Mouse (Mus musculus) stomach, embryonic 14.5 days (tissue): ENCODE results near the gene Rfx4. TPM values are rescaled to one million over a fixed set of nuclear protein-coding genes. Genes with fewer than 3 reads are reported as not detected.

ENCODE experiments used
- ATAC-seq: fragments of 200-750 bp; cut with Nextera tagmentation; 2 replicates; pipeline ENCODE4 v1.8.0; 2017; ENCODE audit warnings: low read depth, moderate TSS enrichment; ENCODE audit not compliant: insufficient number of reproducible peaks, insufficient read depth, low FRiP score
- H3K27ac ChIP-seq: fragments of 300-500 bp; sonication (generic); 2 replicates; pipeline ENCODE4 v1.5.1; 2014; ENCODE audit warnings: mild to moderate bottlenecking, low read length, moderate library complexity, mixed read lengths
- H3K27me3 ChIP-seq: fragments of 300-500 bp; sonication (generic); 2 replicates; pipeline ENCODE4 v1.6.1; 2014; ENCODE audit warnings: low read length, control low read depth, mixed read lengths; ENCODE audit not compliant: control insufficient read depth, insufficient read depth
- H3K36me3 ChIP-seq: fragments of 300-500 bp; sonication (generic); 2 replicates; pipeline ENCODE4 v1.6.1; 2014; ENCODE audit warnings: mild to moderate bottlenecking, control low read depth, low read length, moderate library complexity, mixed read lengths; ENCODE audit not compliant: control insufficient read depth, insufficient read depth
- H3K4me1 ChIP-seq: fragments of 300-500 bp; sonication (generic); 2 replicates; pipeline ENCODE4 v1.6.1; 2014; ENCODE audit warnings: low read length, control low read depth, mixed read lengths; ENCODE audit not compliant: control insufficient read depth, insufficient read depth
- H3K4me2 ChIP-seq: fragments of 300-500 bp; sonication (generic); replicated peaks from 2 replicates; pipeline ENCODE4 v1.6.1; 2014; ENCODE audit warnings: low read depth, low read length, control low read depth
- H3K4me3 ChIP-seq: fragments of 300-500 bp; sonication (generic); 2 replicates; pipeline ENCODE4 v1.5.1; 2014; ENCODE audit warnings: low read depth, low read length, control low read depth
- H3K9ac ChIP-seq: fragments of 300-500 bp; sonication (generic); replicated peaks from 2 replicates; pipeline ENCODE4 v1.6.1; 2014; ENCODE audit warnings: low read depth, mild to moderate bottlenecking, control low read depth, low read length, moderate library complexity, mixed read lengths
- H3K9me3 ChIP-seq: fragments of 300-500 bp; sonication (generic); 2 replicates; pipeline ENCODE4 v1.6.1; 2016; ENCODE audit warnings: low read depth, low read length, control low read depth; ENCODE audit not compliant: control insufficient read depth
- WGBS: fragments of 180-500 bp; shearing (Covaris S2); extraction: QIAGEN DNeasy Blood & Tissue Kit; methylation state at CpG from one replicate; pipeline ENCODE4 v1.1.7; 2014; 5-methylcytosine and 5-hydroxymethylcytosine counted together
- polyA plus RNA-seq: library from polyadenylated mRNA; unstranded; fragments of >200 nt; fragmentation: Nextera tagmentation; extraction: Ambion mirVana; gene quantifications from 2 replicates; pipeline ENCODE4 v1.2.1, GENCODE M21; 2014

Rfx4 gene
- polyA plus RNA-seq, 1 experiment from 2014 or later: not detected

DNA sequence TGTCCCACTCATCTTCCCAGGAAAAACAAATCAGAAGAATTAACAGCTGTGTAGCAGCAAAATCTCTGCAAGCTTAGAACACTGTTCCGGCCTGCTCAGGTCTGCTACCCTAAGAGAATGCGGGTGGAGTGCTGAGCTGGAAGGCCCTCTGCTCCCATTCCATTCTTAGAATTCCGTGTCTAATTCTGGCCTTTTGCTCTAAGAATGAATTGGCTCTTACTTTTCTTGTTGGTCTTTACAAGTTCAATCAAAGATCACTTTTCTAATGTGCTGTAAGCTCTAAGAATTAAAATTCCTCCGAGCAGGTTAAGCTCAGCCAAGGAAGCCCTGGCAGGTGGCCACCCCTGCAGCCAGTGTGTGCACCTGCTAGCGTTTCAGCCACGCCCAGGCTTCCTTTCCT lies 43.3 kb upstream of the Rfx4 start:
- H3K27ac ChIP-seq: no peak overlapping the region
- ATAC-seq: no peak
- H3K9ac ChIP-seq: no peak overlapping the region
- peaks cover 18% of the 10 kb centered on the region for H3K36me3 ChIP-seq
- 63% methylated on average over 6 of the region's 6 CpGs for WGBS
- H3K9me3 ChIP-seq: no peaks in the 10 kb centered on the region
- no peaks in the 10 kb centered on the region for H3K27me3 ChIP-seq
- H3K4me3 ChIP-seq: no peak overlapping the region
- H3K4me1 ChIP-seq: no peaks in the 10 kb centered on the region
- H3K4me2 ChIP-seq: no peak overlapping the region

DNA sequence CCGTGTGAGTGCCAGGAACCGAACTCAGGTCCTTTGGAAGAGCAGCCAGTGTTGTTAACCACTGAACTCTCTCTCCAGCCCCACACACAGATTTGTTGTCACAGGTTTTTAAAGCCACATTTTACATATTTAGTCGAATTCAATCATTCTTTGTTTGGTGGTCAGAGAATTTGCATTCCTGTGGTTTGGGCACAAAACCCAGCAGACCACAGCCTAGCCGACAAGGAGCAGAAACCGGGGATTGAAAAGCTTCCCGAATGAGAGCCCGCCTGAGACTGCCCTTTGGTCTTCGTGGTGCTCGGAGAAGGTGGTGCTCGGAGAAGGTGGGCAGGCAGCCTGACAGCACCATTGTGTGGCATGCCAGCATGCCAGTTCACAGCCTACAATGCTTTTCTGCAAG lies 42.8 kb upstream of the Rfx4 start:
- Histone ChIP-seq H3K4me3 (no peak overlapping the region), H3K9ac (no peak overlapping the region), H3K36me3 (peaks cover 18% of the 10 kb centered on the region), H3K4me1 (no peaks in the 10 kb centered on the region), H3K9me3 (no peaks in the 10 kb centered on the region), H3K27ac (no peak overlapping the region), H3K4me2 (no peak overlapping the region), H3K27me3 (no peaks in the 10 kb centered on the region)
- no peak for ATAC-seq
- whole genome bisulfite sequencing: 69% methylated on average over 10 of the region's 10 CpGs

DNA sequence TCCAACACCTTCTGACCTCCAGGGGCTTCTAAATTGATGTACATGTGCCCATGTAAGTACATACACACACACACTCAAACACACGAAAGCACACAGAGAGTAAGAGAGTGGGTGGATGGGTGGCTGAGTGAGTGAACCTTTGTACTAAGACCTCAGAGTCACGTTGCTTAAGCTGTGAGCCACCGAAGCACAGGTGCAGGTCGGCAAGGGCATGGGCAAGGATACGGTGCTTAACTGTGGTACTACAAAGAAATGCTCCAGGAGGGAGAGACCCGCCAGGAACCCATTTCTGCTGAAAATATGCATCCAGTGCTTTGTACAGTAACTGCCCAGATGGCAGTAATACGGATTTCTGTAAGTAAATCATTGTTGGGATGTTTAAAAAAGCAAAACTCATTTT lies 40.2 kb upstream of the Rfx4 start:
- no peaks in the 10 kb centered on the region for H3K9me3 ChIP-seq
- H3K36me3 ChIP-seq: peaks cover 18% of the 10 kb centered on the region
- no peak overlapping the region for H3K9ac ChIP-seq
- H3K4me1 ChIP-seq: no peaks in the 10 kb centered on the region
- no peak overlapping the region for H3K4me2 ChIP-seq
- ATAC-seq: no peak
- WGBS: 94% methylated on average over 7 of the region's 7 CpGs
- H3K27ac ChIP-seq: no peak overlapping the region
- H3K4me3 ChIP-seq: no peak overlapping the region
- H3K27me3 ChIP-seq: no peaks in the 10 kb centered on the region

DNA sequence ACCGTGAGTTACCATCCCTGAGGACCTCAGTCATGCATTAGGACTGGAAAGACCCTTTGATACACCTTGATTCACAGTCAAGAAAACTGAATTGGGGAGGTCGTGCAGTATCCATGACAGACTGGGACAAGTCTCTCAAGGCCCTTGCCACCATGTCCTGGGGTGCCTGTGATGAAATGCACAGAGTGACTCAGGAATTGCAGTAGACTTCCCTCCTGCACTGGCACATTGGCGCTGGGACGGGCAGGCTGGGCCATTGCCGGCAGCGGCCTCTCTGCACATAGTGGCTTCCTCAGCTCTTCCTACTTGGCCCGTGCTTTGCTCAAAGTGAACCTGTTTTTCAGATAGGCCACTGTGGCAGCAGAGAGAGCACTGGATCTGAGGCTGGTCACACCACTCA lies 39.3 kb upstream of the Rfx4 start:
- Histone ChIP-seq H3K4me2 (no peak overlapping the region), H3K36me3 (peaks cover 18% of the 10 kb centered on the region), H3K4me3 (no peak overlapping the region), H3K27ac (no peak overlapping the region), H3K9ac (no peak overlapping the region), H3K4me1 (no peaks in the 10 kb centered on the region), H3K9me3 (no peaks in the 10 kb centered on the region), H3K27me3 (no peaks in the 10 kb centered on the region)
- 94% methylated on average over 7 of the region's 7 CpGs for WGBS
- no peak for ATAC-seq

DNA sequence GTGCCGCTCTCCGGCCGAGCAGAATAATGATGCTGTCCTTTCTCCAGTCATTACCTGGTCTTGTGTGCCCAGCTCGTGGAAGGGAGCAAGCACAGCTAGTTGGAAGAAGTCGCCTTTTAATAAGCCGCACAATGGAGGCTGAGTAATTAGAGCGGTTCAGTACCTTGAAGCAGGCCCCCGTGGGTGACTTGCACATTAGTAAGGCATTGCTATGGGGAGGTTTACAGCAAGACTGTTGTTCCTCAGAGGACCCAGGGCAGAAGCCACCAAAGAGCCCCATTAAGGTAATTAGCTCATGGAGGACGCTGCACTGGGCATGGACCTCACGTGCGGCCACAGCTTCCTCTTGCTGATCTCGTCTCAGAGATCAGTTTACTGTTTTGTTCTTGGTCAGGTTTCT lies 33.2 kb upstream of the Rfx4 start:
- H3K4me3 ChIP-seq: no peak overlapping the region
- H3K9me3 ChIP-seq: no peaks in the 10 kb centered on the region
- no peaks in the 10 kb centered on the region for H3K4me1 ChIP-seq
- no peak overlapping the region for H3K4me2 ChIP-seq
- peaks cover 5% of the 10 kb centered on the region for H3K36me3 ChIP-seq
- H3K9ac ChIP-seq: no peak overlapping the region
- 89% methylated on average over 12 of the region's 12 CpGs for WGBS
- no peak for ATAC-seq
- no peak overlapping the region for H3K27ac ChIP-seq
- H3K27me3 ChIP-seq: no peaks in the 10 kb centered on the region

DNA sequence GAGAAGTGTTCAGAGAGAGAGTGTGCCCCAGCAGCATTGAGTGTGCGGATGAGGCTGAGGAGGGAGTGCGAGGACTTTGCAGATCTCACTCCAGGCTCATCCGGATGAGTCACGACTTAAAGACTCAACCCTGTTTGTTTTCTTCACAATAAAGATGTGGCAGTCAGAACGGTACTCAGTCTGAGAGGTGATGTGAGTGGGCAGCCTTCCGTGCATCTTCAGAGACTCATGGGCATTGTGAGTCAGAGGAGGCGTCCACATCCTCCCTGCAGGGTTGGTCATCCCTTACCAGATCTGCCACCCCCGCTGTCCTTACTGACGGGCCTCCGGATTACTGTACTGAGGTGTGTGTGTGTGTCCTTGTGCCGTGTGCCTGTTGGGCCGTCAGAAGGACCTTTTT lies 28.9 kb upstream of the Rfx4 start:
- no peak overlapping the region for H3K27ac ChIP-seq
- H3K4me1 ChIP-seq: no peaks in the 10 kb centered on the region
- no peak overlapping the region for H3K4me2 ChIP-seq
- H3K4me3 ChIP-seq: no peak overlapping the region
- ATAC-seq: no peak
- H3K9ac ChIP-seq: no peak overlapping the region
- WGBS: 89% methylated on average over 12 of the region's 12 CpGs
- no peaks in the 10 kb centered on the region for H3K9me3 ChIP-seq
- H3K27me3 ChIP-seq: no peaks in the 10 kb centered on the region
- peaks cover 5% of the 10 kb centered on the region for H3K36me3 ChIP-seq

DNA sequence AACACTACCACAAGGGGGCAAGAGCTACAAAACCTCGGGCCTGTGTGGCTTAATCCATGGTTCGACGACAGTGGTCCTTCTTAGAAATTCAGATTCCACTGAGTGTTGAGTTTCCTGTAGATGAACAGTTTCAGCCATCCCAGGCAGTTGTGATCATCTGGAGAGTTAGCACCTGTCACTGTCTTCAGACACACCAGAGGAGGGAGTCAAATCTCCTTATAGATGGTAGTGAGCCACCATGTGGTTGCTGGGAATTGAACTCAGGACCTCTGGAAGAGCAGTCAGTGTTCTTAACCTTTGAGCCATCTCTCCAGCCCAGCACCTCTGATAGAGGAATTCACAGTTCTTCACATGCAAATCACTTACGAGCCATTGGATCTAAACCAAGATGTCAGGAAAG lies 28.1 kb upstream of the Rfx4 start:
- peaks cover 5% of the 10 kb centered on the region for H3K36me3 ChIP-seq
- WGBS: 87% methylated on average over 4 of the region's 4 CpGs
- H3K27me3 ChIP-seq: no peaks in the 10 kb centered on the region
- no peaks in the 10 kb centered on the region for H3K4me1 ChIP-seq
- no peaks in the 10 kb centered on the region for H3K9me3 ChIP-seq
- H3K4me3 ChIP-seq: no peak overlapping the region
- no peak overlapping the region for H3K4me2 ChIP-seq
- H3K9ac ChIP-seq: no peak overlapping the region
- ATAC-seq: no peak
- H3K27ac ChIP-seq: no peak overlapping the region

DNA sequence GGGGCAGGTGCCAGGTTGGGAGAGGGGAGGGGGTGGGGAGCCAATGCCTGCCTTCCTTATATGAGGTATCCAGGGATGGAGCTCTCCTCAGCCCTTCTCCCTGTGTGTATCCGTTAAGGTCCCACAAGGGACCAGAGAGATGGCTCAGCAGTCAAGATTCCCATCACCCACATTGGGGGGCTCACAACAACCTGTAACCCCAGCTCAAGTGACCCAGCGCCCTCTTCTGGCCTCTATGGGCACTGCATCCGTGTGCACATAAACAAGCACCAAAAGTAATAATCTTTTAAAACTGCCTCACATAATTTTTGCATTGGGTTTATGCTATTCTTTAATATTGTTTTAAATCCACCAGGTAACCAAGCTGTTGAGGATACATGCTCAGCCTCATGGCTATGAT lies 25.8 kb upstream of the Rfx4 start:
- WGBS: 77% methylated on average over 3 of the region's 3 CpGs

DNA sequence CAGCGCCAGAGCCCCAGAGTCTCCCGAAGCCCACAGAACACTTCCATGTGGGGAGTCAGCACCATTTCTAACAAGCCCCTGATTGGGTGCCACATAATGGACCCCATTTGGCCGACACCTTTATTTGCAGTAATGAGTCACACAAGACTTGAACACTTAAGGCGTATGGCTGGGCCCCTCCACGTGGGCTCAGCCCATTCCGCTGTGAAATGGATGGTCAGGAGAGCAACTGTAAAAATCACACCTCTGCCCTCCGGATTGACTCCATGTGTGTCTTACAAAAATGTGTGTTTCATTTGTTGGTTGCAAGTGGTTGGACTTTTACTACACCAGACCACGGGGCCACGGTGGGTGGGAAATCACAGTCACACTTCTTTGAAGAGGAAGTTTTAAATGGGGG lies 24.9 kb upstream of the Rfx4 start:
- no peak overlapping the region for H3K27ac ChIP-seq
- no peaks in the 10 kb centered on the region for H3K9me3 ChIP-seq
- no peaks in the 10 kb centered on the region for H3K4me1 ChIP-seq
- no peak overlapping the region for H3K4me2 ChIP-seq
- no peak overlapping the region for H3K9ac ChIP-seq
- ATAC-seq: no peak
- H3K36me3 ChIP-seq: no peaks in the 10 kb centered on the region
- no peak overlapping the region for H3K4me3 ChIP-seq
- 75% methylated on average over 9 of the region's 9 CpGs for WGBS
- H3K27me3 ChIP-seq: no peaks in the 10 kb centered on the region

More for the DNA sequence above, 25.8 kb upstream of the Rfx4 start:
- H3K27ac ChIP-seq: no peak overlapping the region
- H3K36me3 ChIP-seq: peaks cover 4% of the 10 kb centered on the region; the same call in 1 of the 2 replicates
- no peak overlapping the region for H3K4me3 ChIP-seq
- no peak for ATAC-seq
- H3K9me3 ChIP-seq: no peaks in the 10 kb centered on the region
- H3K9ac ChIP-seq: no peak overlapping the region
- H3K4me1 ChIP-seq: no peaks in the 10 kb centered on the region
- H3K27me3 ChIP-seq: no peaks in the 10 kb centered on the region
- H3K4me2 ChIP-seq: no peak overlapping the region
